Mouse (Mus musculus) cortical plate, adult 2 months (tissue): Measurements from ENCODE around the gene Ajap1. TPM values are rescaled to one million over a fixed set of nuclear protein-coding genes. Genes with fewer than 3 reads are reported as not detected.

Experiments
- H3K27ac ChIP-seq: fragments of 200-500 bp; 2 replicates; pipeline ENCODE4 v1.5.1; 2012; ENCODE audit warnings: low read length, control low read depth, inconsistent platforms; ENCODE audit not compliant: insufficient read depth
- H3K4me1 ChIP-seq: fragments of 200-500 bp; 2 replicates; pipeline ENCODE4 v1.6.1; 2011; ENCODE audit warnings: low read length; ENCODE audit not compliant: control insufficient read depth, insufficient read depth
- H3K4me3 ChIP-seq: fragments of 200-500 bp; 2 replicates; pipeline ENCODE4 v1.5.1; 2011; ENCODE audit warnings: mild to moderate bottlenecking, low read length, control low read depth; ENCODE audit not compliant: insufficient read depth
- CTCF ChIP-seq: fragments of 200-500 bp; IDR thresholded peaks from 2 replicates; pipeline ENCODE4 v1.5.1; 2011; ENCODE audit warnings: mild to moderate bottlenecking, control low read depth, low read length; ENCODE audit not compliant: insufficient read depth; ENCODE audit errors: extremely low read depth
- POLR2A ChIP-seq: fragments of 200-500 bp; IDR thresholded peaks from 2 replicates; pipeline ENCODE4 v1.6.1; 2011; ENCODE audit warnings: mild to moderate bottlenecking, low read length, control low read depth; ENCODE audit not compliant: insufficient read depth; ENCODE audit errors: extremely low read depth
- polyA plus RNA-seq: library from polyadenylated mRNA; depleted of rRNA; stranded (reverse); fragments of >200 nt; gene quantifications from 2 replicates; pipeline ENCODE4 v1.2.3, GENCODE M21; 2012

Ajap1 gene
- polyA plus RNA-seq, 1 experiment = 29.2 TPM

DNA sequence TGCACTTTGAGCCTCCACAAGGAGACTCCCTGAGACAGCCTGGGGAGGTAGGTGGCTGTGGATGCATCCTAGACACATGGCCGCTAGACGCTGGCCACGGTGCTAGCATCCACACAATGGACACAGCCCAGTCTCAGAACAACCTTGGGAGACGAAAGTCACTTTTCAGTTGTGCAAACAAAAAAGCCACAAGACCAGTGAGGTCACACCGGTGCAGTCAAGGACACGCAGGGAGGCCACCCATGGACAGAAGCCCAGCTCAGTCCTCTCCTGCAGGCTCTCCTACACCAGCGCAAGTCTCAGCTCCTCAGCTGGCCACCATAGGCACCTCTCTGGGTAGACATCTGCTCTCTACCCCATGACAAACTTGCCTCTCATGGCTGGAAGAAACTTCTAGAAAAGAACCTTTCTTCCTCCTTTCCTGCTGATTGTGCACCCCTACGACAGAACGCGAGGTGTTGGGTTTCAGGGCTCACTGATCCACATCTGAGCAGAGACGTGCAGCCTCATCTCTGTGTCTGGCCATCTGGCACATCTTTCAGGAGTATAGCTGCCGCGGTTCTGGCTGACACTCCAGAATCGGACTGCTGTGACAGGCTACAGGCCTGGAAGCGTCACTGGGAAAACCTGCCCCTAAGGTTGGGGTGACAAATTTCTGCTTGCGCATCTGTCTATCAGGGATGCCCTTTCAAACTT lies 56.5 kb downstream of the Ajap1 start:
- Histone ChIP-seq H3K4me1 (peaks cover 9% of the 10 kb centered on the region), H3K27ac (0 out of 2 replicates have a peak overlapping the region, but pooled peaks have one; percentile 6), H3K4me3 (no peak overlapping the region)
- TF ChIP-seq POLR2A = no peak
- no peak for TF ChIP-seq CTCF

DNA sequence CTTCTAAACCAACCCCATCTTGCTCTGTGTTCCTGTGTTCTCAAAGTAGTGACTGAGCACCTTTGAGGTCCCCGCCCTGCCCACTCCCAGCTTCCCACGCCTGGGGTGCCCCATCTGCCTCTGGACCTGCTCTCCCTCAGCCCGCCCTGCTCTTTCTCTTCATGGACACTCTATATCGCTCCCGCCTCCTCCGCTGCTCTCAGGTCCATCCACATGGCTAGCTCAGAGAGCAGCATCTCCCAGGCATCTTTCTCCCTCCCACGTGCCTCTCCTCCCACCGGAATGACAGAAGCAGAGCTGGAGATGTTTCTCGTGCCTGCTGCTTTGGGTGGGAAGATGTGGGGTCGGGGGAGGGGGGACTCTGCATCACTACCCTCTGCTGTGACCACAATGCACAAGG lies 58.3 kb downstream of the Ajap1 start:
- Histone ChIP-seq H3K4me1 (peaks cover 11% of the 10 kb centered on the region), H3K4me3 (no peak overlapping the region), H3K27ac (no peak overlapping the region)
- no peak for TF ChIP-seq CTCF
- TF ChIP-seq POLR2A = no peak

DNA sequence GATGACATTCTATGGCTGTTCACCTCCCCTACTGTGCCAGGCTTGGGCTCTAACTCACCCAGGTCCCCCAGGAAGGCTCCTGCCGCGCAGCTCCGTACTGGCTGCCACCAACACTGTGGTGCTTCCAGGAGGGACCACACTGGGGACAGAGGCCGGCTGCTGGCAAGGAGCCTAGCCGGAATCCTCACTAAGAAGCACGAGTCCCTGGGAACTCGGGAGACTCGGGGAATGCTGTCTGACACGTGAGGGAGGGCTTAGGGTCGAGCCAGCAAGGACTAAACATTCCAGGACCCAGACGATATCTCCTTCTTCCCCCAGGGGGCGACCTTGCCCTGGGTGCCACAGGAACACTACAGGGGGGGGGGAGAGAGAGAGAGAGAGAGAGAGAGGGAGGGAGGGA lies 64.7 kb downstream of the Ajap1 start:
- H3K4me1 ChIP-seq = peaks cover 8% of the 10 kb centered on the region; the same call in 1 of the 2 replicates
- H3K27ac ChIP-seq = 0 out of 2 replicates have a peak overlapping the region, but pooled peaks have one; percentile 28
- no peak overlapping the region for H3K4me3 ChIP-seq
- TF ChIP-seq CTCF (peak; percentile 49; the same call in 1 of the 2 replicates), POLR2A (no peak)

DNA sequence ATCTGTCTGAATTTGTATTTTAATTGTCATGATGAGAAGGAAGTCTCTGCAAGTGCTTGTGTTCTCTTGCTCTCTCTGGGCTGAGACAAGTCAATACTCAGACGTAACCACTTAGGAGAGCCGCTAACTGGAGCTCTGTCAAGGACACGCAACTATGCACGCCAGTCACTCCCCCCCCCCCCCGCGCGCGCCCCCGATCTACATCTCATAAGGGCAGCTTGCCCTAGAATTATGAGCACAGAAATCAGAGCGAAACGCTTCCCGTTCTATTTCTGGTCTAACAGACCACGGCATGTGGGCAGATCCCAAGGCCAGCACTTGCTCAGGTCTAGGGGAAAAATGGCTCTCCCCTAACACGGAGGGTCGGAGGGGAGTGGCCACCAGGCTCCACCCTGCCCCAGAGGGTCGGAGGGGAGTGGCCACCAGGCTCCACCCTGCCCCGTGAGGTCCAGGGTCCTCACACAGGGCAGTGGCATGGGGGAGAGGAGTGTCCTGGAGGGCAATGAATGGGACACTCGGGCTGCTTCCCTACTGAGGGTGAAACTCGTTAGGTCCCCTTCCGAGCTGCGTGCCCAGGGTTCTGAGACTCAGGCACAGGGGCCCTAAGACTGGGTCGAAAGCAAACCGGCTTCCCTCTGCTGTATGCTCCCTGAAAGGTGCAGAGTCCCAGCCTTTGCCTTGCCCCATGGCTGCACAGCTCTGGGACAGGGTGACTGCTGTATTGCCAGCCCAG lies 65.3 kb downstream of the Ajap1 start:
- no peak for TF ChIP-seq POLR2A
- no peak for TF ChIP-seq CTCF
- no peak overlapping the region for H3K4me3 ChIP-seq
- H3K4me1 ChIP-seq = peaks cover 8% of the 10 kb centered on the region; the same call in 1 of the 2 replicates
- H3K27ac ChIP-seq = 0 out of 2 replicates have a peak overlapping the region, but pooled peaks have one; percentile 28

DNA sequence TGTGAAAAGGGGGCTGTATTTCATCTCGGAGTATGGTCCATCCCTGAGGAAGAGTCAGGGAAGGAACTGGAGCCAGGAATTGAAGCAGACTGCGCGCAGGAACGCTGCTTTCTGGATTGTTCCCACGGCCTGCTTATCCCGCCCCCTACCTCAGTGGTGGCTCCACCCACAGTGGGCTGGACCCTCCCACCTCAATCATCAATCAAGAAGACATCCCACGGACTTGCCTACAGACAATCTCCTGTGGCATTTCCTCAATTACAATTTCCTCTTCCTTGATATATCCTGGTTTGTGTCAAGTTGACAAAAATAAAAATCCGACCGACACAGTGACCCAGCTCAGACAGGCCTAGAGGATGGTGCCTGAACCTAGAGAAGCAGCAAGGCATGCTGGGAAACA lies 66.5 kb downstream of the Ajap1 start:
- Histone ChIP-seq H3K4me1 (peaks cover 8% of the 10 kb centered on the region; the same call in 1 of the 2 replicates), H3K27ac (no peak overlapping the region), H3K4me3 (no peak overlapping the region)
- no peak for TF ChIP-seq CTCF
- TF ChIP-seq POLR2A = no peak

DNA sequence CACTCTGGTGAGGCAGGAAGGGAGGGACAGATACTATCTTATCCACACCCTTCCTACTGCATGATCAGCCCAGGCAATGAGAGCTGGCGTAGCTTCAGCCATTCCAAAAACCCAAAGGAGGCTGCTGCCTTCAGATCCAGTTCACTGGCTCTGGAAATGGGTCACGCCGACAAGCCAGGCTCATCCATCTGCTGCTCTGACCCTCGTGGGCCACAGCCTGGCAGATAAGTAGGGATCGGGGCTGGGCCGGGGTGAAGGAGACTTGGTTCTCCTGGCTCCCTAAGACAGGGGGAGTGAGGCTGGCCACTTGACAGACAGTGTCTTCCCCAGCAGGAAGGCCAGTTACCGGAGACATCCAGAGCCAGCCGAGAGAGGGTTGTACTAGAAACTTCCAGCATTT lies 84.2 kb downstream of the Ajap1 start:
- peaks cover 3% of the 10 kb centered on the region; the same call in 1 of the 2 replicates for H3K4me1 ChIP-seq

DNA sequence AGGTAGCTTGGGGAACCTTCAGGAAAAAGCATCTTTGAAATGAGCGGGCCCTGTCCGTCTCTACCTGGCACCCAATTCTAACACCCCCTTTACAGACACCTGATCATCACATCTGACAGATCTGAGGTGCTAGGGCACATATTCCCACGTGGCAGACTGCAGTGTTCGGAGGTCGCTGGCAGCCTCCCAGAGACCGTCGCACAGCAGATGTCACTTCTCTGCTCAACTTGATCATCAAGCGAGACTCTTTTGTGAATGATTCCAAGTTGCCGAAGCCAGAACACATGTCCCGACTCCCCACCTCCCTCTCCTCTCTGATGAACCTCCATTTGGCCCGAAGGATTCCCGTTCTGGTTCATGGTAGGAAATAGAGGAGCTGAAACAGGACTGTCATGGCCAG lies 95.1 kb downstream of the Ajap1 start:
- Histone ChIP-seq H3K27ac (no peak overlapping the region), H3K4me1 (no peaks in the 10 kb centered on the region), H3K4me3 (no peak overlapping the region)
- no peak for TF ChIP-seq POLR2A
- TF ChIP-seq CTCF = no peak

More for the DNA sequence above, 84.2 kb downstream of the Ajap1 start:
- TF ChIP-seq CTCF (no peak), POLR2A (no peak)
- Histone ChIP-seq H3K27ac (no peak overlapping the region), H3K4me3 (no peak overlapping the region)

DNA sequence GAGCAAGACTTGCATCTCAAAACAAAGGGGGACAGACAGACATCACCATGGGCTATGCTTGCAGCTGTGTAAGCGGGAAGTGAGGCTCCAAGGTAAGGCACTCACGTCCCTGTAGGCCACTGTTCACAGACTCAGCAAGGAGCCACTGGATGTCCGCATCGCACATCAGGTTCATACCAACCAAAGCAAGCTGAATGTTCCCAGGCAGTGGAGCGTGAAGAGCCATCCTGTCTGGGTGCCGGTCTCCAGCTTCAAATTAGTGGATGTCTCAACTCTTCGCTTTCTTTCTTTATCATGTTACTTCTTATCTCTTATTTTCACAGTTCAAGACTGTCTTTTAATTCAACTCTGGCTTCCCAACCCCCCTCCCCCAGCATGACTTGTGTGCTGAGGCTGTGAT lies 101.2 kb downstream of the Ajap1 start:
- no peak overlapping the region for H3K4me3 ChIP-seq
- H3K4me1 ChIP-seq = no peaks in the 10 kb centered on the region
- TF ChIP-seq POLR2A (no peak), CTCF (no peak)
- H3K27ac ChIP-seq = no peak overlapping the region

DNA sequence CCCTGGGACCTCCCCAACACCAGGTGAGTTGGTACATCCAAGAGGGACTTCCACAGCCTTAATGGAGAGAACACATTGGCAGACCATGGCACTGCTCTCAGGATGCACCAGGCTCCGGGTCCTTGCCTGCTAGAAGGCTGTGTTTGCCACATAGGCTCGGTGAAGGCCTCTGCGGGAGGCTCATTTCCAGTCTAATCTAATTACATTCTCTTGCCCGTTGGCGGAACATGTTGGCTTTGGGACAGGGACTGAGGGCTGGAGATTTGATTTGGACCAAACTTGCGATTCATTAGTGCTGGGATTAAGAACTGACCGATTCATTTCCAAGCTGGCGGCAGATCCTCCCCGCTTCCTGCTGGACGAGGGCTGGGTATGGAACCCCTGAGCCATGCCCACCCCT lies 101.7 kb downstream of the Ajap1 start:
- Histone ChIP-seq H3K27ac (no peak overlapping the region), H3K4me3 (no peak overlapping the region), H3K4me1 (no peaks in the 10 kb centered on the region)
- no peak for TF ChIP-seq CTCF
- TF ChIP-seq POLR2A = no peak

DNA sequence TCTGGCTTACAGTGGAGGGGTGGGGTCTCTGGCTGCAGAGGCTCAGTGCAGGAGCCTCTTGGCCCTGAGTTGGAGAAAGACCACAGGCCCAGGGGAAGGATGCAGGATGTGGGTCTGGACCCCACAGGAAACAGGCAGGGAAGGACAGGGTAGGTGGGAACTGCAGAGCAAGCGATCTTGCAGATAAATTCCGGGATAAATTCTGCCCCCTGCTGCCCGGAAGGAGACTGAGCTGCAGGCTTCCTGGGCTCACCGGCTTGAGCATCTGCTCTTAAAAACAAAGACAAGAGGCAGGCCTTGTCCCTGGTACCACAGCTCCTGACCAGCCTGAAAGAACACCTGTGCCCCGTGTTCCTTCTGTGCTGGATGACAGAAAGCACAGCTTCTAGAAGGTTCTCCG lies 104.6 kb downstream of the Ajap1 start:
- TF ChIP-seq POLR2A = no peak
- TF ChIP-seq CTCF = peak; percentile 51

More for the DNA sequence above, 104.6 kb downstream of the Ajap1 start:
- Histone ChIP-seq H3K27ac (no peak overlapping the region), H3K4me3 (no peak overlapping the region), H3K4me1 (0 out of 2 replicates have a peak, but pooled peaks cover 1% of the 10 kb centered on the region)
